Mouse (Mus musculus): ENCODE results near the gene Trappc13.

GRCm38 (mm10) chr13:104132561-104132960 is 45.7 kb downstream of the Trappc13 start:
- no peak for TF ChIP-seq CTCF (IDR thresholded peaks at IDR 0.05; ENCODE audit: low read depth)
- no peak for TF ChIP-seq EP300 (IDR thresholded peaks at IDR 0.05; ENCODE audit: low read depth)

All from heart, postnatal 0 days (tissue).